ENCODE assay signal across 1 mouse cellular context in the genomic region with DNA sequence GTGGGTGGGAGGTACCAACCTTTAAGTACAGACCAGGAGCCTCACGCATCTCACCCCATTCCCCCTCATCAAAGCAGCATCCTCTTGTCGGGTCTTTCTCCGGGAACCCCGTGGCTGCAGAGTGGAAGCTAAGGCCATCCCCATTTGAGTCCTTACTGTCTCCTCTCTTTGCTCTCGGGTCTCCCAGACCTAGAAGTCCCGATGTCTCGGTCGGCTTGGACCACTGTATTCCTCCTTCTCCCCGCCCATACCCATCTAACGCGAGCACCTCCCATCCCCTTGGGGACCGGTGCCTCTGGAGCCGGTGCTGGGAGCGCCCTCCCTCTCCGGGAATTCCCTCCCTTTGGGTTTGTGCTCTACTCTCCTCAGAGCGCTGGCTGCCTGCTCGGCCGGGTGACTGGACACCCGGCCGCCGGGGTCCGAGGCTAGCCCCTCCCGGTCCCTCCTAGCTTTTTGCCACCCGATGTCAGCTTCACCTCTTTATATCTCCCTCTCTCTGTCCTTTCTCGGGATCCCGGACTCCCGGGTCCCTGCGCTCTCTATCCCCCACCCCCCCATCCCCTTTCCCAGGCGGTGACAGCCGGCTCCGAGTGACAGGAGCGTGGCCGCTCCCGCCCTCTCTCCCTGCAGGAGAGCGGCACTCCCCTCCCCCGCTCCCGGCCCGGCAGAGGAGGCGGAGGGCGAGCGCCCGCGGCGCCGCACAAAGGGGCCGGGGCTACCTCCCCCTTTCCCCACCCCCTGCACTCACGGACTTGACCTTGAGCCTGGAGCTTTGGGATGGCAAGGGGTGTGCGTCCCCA.
TF ChIP-seq lines count a peak whose summit lies in the region.

No protein-coding gene starts in this region.

TF ChIP-seq in MEL, 35 proteins besides CTCF, POLR2A, EP300 and RAD21:
- TF ChIP-seq NRF1 (IDR thresholded peaks at IDR 0.05; ENCODE audit: insufficient read depth, low read depth, low read length, poor library complexity, severe bottlenecking) (no peak), NELFE (IDR thresholded peaks at IDR 0.05; ENCODE audit: low read depth, low read length) (no peak), MEF2A (IDR thresholded peaks at IDR 0.05; ENCODE audit: extremely low read depth, insufficient replicate concordance, low read depth, low read length, poor library complexity, severe bottlenecking) (no peak)
